Mouse (Mus musculus) MEL (cell line): ENCODE measurements around the gene Plcg2. TPM values are rescaled to one million over a fixed set of nuclear protein-coding genes. Genes with fewer than 3 reads are reported as not detected.

ENCODE experiments used
- DNase-seq: peaks from one replicate; pipeline ENCODE4 v3.0.0; 2011; ENCODE audit warnings: low read depth, low spot score
- H3K27ac ChIP-seq: 2 replicates; pipeline ENCODE4 v1.5.1; 2012; ENCODE audit warnings: low read depth, mild to moderate bottlenecking, control low read depth, low read length, moderate library complexity; ENCODE audit not compliant: control insufficient read depth
- H3K27me3 ChIP-seq, 2 experiments: fragments of 150-350 bp in 1 of 2; sonication (generic) in 1 of 2; 2 replicates each; pipeline ENCODE4 v1.6.1; 2012; ENCODE audit warnings: low read length in 2 of 2, mild to moderate bottlenecking in 2 of 2, improper control_type of control experiment in 1 of 2, moderate library complexity in 1 of 2; ENCODE audit not compliant: insufficient read depth in 2 of 2, control insufficient read depth in 1 of 2
- H3K36me3 ChIP-seq, 2 experiments: 2 replicates each; pipeline ENCODE4 v1.6.1; 2012 to 2014; ENCODE audit warnings: low read length in 2 of 2, improper control_type of control experiment in 1 of 2, inconsistent platforms in 1 of 2, mild to moderate bottlenecking in 1 of 2; ENCODE audit not compliant: insufficient read depth in 2 of 2, control insufficient read depth in 1 of 2
- H3K4me1 ChIP-seq, 2 experiments: fragments of 150-350 bp in 1 of 2; sonication (generic) in 1 of 2; 2 replicates each; pipeline ENCODE4 v1.6.1; 2012; ENCODE audit warnings: low read length in 2 of 2, improper control_type of control experiment in 1 of 2, mild to moderate bottlenecking in 1 of 2; ENCODE audit not compliant: insufficient read depth in 2 of 2, control insufficient read depth in 1 of 2
- H3K4me3 ChIP-seq, 2 experiments: fragments of 150-350 bp in 1 of 2; sonication (generic) in 1 of 2; 2 replicates each; pipeline ENCODE4 v1.5.1; 2012; ENCODE audit warnings: low read depth in 2 of 2, low read length in 2 of 2, mild to moderate bottlenecking in 2 of 2, moderate library complexity in 2 of 2, control low read depth in 1 of 2, improper control_type of control experiment in 1 of 2; ENCODE audit not compliant: control insufficient read depth in 1 of 2, insufficient read depth in 1 of 2
- H3K79me2 ChIP-seq: 2 replicates; pipeline ENCODE4 v1.6.1; 2012; ENCODE audit warnings: mild to moderate bottlenecking, low read length, moderate library complexity; ENCODE audit not compliant: control insufficient read depth, poor library complexity, insufficient read depth
- H3K9ac ChIP-seq: 2 replicates; pipeline ENCODE4 v1.6.1; 2012; ENCODE audit warnings: low read depth, mild to moderate bottlenecking, control low read depth, low read length, moderate library complexity; ENCODE audit not compliant: control insufficient read depth, poor library complexity, severe bottlenecking
- H3K9me3 ChIP-seq: fragments of 150-350 bp; sonication (generic); replicated peaks from 2 replicates; pipeline ENCODE4 v1.6.1; 2012; ENCODE audit warnings: mild to moderate bottlenecking, low read length, improper control_type of control experiment, moderate library complexity; ENCODE audit not compliant: insufficient read depth
- CHD2 ChIP-seq: IDR thresholded peaks from 2 replicates; pipeline ENCODE4 v1.6.1; 2011; ENCODE audit warnings: low read length, improper control_type of control experiment
- E2F4 ChIP-seq: IDR thresholded peaks from 2 replicates; pipeline ENCODE4 v1.6.1; 2011; ENCODE audit warnings: low read depth, low read length, improper control_type of control experiment, borderline replicate concordance
- ELF1 ChIP-seq: IDR thresholded peaks from 2 replicates; pipeline ENCODE4 v1.6.1; 2014; ENCODE audit warnings: low read depth, mild to moderate bottlenecking, inconsistent platforms, low read length, improper control_type of control experiment, moderate library complexity
- EP300 ChIP-seq, 2 experiments: IDR thresholded peaks; 2 replicates each; pipeline ENCODE4 v1.6.1; 2011; ENCODE audit warnings: improper control_type of control experiment in 2 of 2, low read length in 2 of 2, low read depth in 1 of 2, mild to moderate bottlenecking in 1 of 2
- GABPA ChIP-seq: IDR thresholded peaks from 2 replicates; pipeline ENCODE4 v1.6.1; 2012; ENCODE audit warnings: low read depth, mild to moderate bottlenecking, inconsistent platforms, low read length, improper control_type of control experiment, moderate library complexity
- GATA1 ChIP-seq: IDR thresholded peaks from 2 replicates; pipeline ENCODE4 v1.6.1; 2011; ENCODE audit warnings: low read depth, low read length, improper control_type of control experiment
- HCFC1 ChIP-seq: IDR thresholded peaks from 2 replicates; pipeline ENCODE4 v1.6.1; 2012; ENCODE audit warnings: low read depth, mild to moderate bottlenecking, inconsistent platforms, low read length, improper control_type of control experiment, moderate library complexity
- KAT2A ChIP-seq: conservative IDR thresholded peaks from 2 replicates; pipeline ENCODE4 v1.6.1; 2012; ENCODE audit warnings: low read depth, low read length, improper control_type of control experiment, inconsistent platforms
- MAFK ChIP-seq: IDR thresholded peaks from 2 replicates; pipeline ENCODE4 v1.6.1; 2011; ENCODE audit warnings: low read depth, mild to moderate bottlenecking, low read length, improper control_type of control experiment, borderline replicate concordance
- MAX ChIP-seq: IDR thresholded peaks from 2 replicates; pipeline ENCODE4 v1.6.1; 2011; ENCODE audit warnings: low read length, improper control_type of control experiment
- NELFE ChIP-seq: IDR thresholded peaks from 2 replicates; pipeline ENCODE4 v1.6.1; 2011; ENCODE audit warnings: low read depth, low read length, improper control_type of control experiment
- NRF1 ChIP-seq: IDR thresholded peaks from 2 replicates; pipeline ENCODE4 v1.6.1; 2014; ENCODE audit warnings: low read depth, mild to moderate bottlenecking, inconsistent platforms, low read length, improper control_type of control experiment, moderate library complexity; ENCODE audit not compliant: poor library complexity, insufficient read depth, severe bottlenecking
- RAD21 ChIP-seq: IDR thresholded peaks from 2 replicates; pipeline ENCODE4 v1.6.1; 2011; ENCODE audit warnings: mild to moderate bottlenecking, low read depth, low read length, improper control_type of control experiment
- TAL1 ChIP-seq: IDR thresholded peaks from 2 replicates; pipeline ENCODE4 v1.6.1; 2012; ENCODE audit warnings: mild to moderate bottlenecking, inconsistent platforms, low read length, moderate library complexity, mixed read lengths
- TBP ChIP-seq: IDR thresholded peaks from 2 replicates; pipeline ENCODE4 v1.8.0; 2011; ENCODE audit warnings: low read depth, low read length, improper control_type of control experiment
- TCF12 ChIP-seq: IDR thresholded peaks from 2 replicates; pipeline ENCODE4 v1.6.1; 2014; ENCODE audit warnings: low read depth, mild to moderate bottlenecking, inconsistent platforms, low read length, improper control_type of control experiment, moderate library complexity
- USF1 ChIP-seq: IDR thresholded peaks from 2 replicates; pipeline ENCODE4 v1.6.1; 2014; ENCODE audit warnings: low read depth, mild to moderate bottlenecking, inconsistent platforms, low read length, improper control_type of control experiment, moderate library complexity
- USF2 ChIP-seq, 2 experiments: IDR thresholded peaks; 2 replicates each; pipeline ENCODE4 v1.6.1; 2011 to 2012; ENCODE audit warnings: improper control_type of control experiment in 2 of 2, low read length in 2 of 2, borderline replicate concordance in 1 of 2, inconsistent platforms in 1 of 2, low read depth in 1 of 2, mild to moderate bottlenecking in 1 of 2; ENCODE audit not compliant: insufficient read depth in 1 of 2
- ZC3H11A ChIP-seq: IDR thresholded peaks from 2 replicates; pipeline ENCODE4 v1.6.1; 2012; ENCODE audit warnings: low read depth, mild to moderate bottlenecking, inconsistent platforms, low read length, improper control_type of control experiment
- ZKSCAN1 ChIP-seq: IDR thresholded peaks from 2 replicates; pipeline ENCODE4 v1.6.1; 2012; ENCODE audit warnings: low read depth, mild to moderate bottlenecking, inconsistent platforms, low read length, improper control_type of control experiment, moderate library complexity
- ZNF384 ChIP-seq: IDR thresholded peaks from 2 replicates; pipeline ENCODE4 v1.6.1; 2012; ENCODE audit warnings: low read depth, mild to moderate bottlenecking, inconsistent platforms, low read length, improper control_type of control experiment
- polyA plus RNA-seq, 2 experiments: library from polyadenylated mRNA; stranded (reverse) in 1 of 2; unstranded in 1 of 2; fragments of >175 nt in 1 of 2; fragments of >200 nt in 1 of 2; gene quantifications; 2 replicates each; pipeline versions ENCODE4 v1.2.1 to v1.2.4; 2012; ENCODE audit warnings: low replicate concordance in 2 of 2, low read depth in 1 of 2; ENCODE audit not compliant: insufficient read length in 2 of 2, insufficient read depth in 1 of 2, missing spikeins in 1 of 2
- total RNA-seq: library from RNA; depleted of rRNA; stranded (reverse); fragments of 300-350 nt; gene quantifications from 2 replicates; pipeline ENCODE4 v1.2.3, GENCODE M21; 2012

Gene Plcg2
- total and polyA plus RNA-seq, 3 experiments = 21.0 to 78.7 (median 23.3) TPM

GRCm38 (mm10) chr8:117532381-117532972 lies 34.4 kb downstream of the Plcg2 start:
- Histone ChIP-seq H3K9me3 (no peaks in the 10 kb centered on the region), H3K4me3 (no peak overlapping the region), H3K27me3 (no peaks in the 10 kb centered on the region), H3K79me2 (no peaks in the 10 kb centered on the region; the same call in 1 of the 2 replicates), H3K36me3 (peaks cover 0 to 8% of the 10 kb centered on the region in 2 experiments; a peak in 2 of 4 replicates), H3K9ac (no peak overlapping the region), H3K27ac (no peak overlapping the region), H3K4me1 (peaks cover 9 to 14% of the 10 kb centered on the region in 2 experiments; a peak in 3 of 4 replicates)
- DNase-seq = no peak
- TF ChIP-seq USF1 = no peak
- TF ChIP-seq EP300 (IDR thresholded peaks at IDR 0.05; ENCODE audit: low read depth in 1 of 2, low read length in 2 of 2) = no peak
- TF ChIP-seq CHD2 = no peak
- no peak for TF ChIP-seq E2F4
- no peak for TF ChIP-seq ZC3H11A
- no peak for TF ChIP-seq MAX
- TF ChIP-seq ZKSCAN1 = no peak
- no peak for TF ChIP-seq NRF1
- no peak for TF ChIP-seq HCFC1
- TF ChIP-seq GABPA = no peak
- TF ChIP-seq RAD21 = no peak
- TF ChIP-seq ZNF384 = no peak
- no peak for TF ChIP-seq TAL1
- no peak for TF ChIP-seq TCF12
- no peak for TF ChIP-seq ELF1

- Histone ChIP-seq H3K9ac (peak overlapping the region; percentile 44), H3K27me3 (no peaks in the 10 kb centered on the region), H3K27ac (peak overlapping the region; percentile 51), H3K9me3 (no peaks in the 10 kb centered on the region), H3K79me2 (no peaks in the 10 kb centered on the region; the same call in 1 of the 2 replicates), H3K4me3 (peak overlapping the region in 1 of 2 experiments; percentile 19; a peak in 1 of 4 replicates), H3K4me1 (peaks cover 9 to 16% of the 10 kb centered on the region in 2 experiments; a peak in 3 of 4 replicates), H3K36me3 (peaks cover 0 to 9% of the 10 kb centered on the region in 2 experiments; a peak in 2 of 4 replicates)
- DNase-seq = peak; percentile 72
- TF ChIP-seq KAT2A (no peak), TBP (peak; percentile 90), TAL1 (peak; percentile 45), GABPA (peak; percentile 76), MAFK (no peak), USF2 (IDR thresholded peaks at IDR 0.05; ENCODE audit: borderline replicate concordance in 1 of 2, insufficient read depth in 1 of 2, low read depth in 1 of 2, low read length in 2 of 2) (no peak), ZC3H11A (no peak), NELFE (no peak), MAX (peak; percentile 25; the same call in 1 of the 2 replicates), HCFC1 (0 out of 2 replicates have a peak, but pooled peaks have one; percentile 18), GATA1 (peak; percentile 41; the same call in 1 of the 2 replicates)
Measured at GRCm38 (mm10) chr8:117536862-117537261, 38.8 kb downstream of the Plcg2 start.
